Mouse (Mus musculus) embryonic fibroblast, embryonic 13.5 days (primary cell): Measurements from ENCODE around the gene Ciapin1.

Experiments used
- CTCF ChIP-seq: IDR thresholded peaks from 2 replicates; pipeline ENCODE4 v1.5.1; 2011; ENCODE audit warnings: mild to moderate bottlenecking, control low read depth, low read length, moderate library complexity, borderline replicate concordance; ENCODE audit not compliant: insufficient read depth
- POLR2A ChIP-seq: IDR thresholded peaks from 2 replicates; pipeline ENCODE4 v1.6.1; 2011; ENCODE audit warnings: low read depth, mild to moderate bottlenecking, control low read depth, low read length, moderate library complexity

DNA sequence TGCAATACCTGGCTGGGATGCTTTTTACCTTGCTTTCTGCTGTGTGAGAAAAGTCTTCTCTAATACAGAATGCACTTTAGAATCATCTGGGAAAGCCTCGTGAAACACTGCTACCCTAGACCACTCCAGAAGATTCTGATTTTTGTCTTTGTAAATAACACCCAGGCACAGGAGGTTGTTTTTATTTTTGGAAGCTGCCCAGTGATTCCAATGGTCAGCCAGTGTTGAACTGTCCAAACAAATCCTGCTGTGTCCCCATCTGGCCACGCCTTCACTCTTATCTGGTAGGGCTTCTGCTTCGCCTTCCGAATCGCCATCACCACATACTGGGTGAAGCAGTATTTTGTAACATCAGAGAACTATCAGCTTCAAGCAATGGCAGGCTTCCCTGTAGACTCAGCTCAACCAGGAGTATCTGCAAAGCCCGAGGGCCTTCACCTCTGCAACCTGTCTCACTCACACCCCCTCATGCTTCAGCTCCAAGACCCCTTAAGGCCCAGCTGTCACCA is 18.4 kb downstream of the Ciapin1 start:
- TF ChIP-seq CTCF (no peak), POLR2A (no peak)
